Mouse (Mus musculus): ENCODE measurements at regions not wholly inside any gene's neighbourhood (a gene's known extent, or its start where the extent isn't known, plus 50 kb on each side); places are given as distances from the start of the nearest gene placed in this dataset.

- no peak for TF ChIP-seq CTCF (IDR thresholded peaks at IDR 0.05)
- no peak for TF ChIP-seq POLR2A (IDR thresholded peaks at IDR 0.05; ENCODE audit: insufficient read depth, low read depth, low read length)
- TF ChIP-seq EP300 (IDR thresholded peaks at IDR 0.05; ENCODE audit: insufficient read depth, low read depth, low read length) = no peak
Measured at GRCm38 (mm10) chr4:71488663-71489161, 269.1 kb downstream of the Gm11232 start.

All from heart, adult 2 months (tissue).